Mouse (Mus musculus) lung, adult 2 months (tissue): ENCODE results near the gene Ncf4.

Source experiments
- CTCF ChIP-seq: fragments of 200-500 bp; IDR thresholded peaks from 2 replicates; pipeline ENCODE4 v1.5.1; 2011; ENCODE audit warnings: mild to moderate bottlenecking, low read length, control low read depth; ENCODE audit not compliant: insufficient read depth
- POLR2A ChIP-seq: fragments of 200-500 bp; IDR thresholded peaks from 2 replicates; pipeline ENCODE4 v1.6.1; 2011; ENCODE audit warnings: low read depth, mild to moderate bottlenecking, control low read depth, low read length, borderline replicate concordance; ENCODE audit errors: extremely low read depth

GRCm38 (mm10) chr15:78271208-78271607, 26.6 kb downstream of the Ncf4 start:
- TF ChIP-seq CTCF (no peak), POLR2A (no peak)
